Mouse (Mus musculus) small intestine, adult 2 months (tissue): ENCODE results near the gene Slc46a3. TPM values are rescaled to one million over a fixed set of nuclear protein-coding genes. Genes with fewer than 3 reads are reported as not detected.

Experiments
- H3K27ac ChIP-seq: fragments of 200-500 bp; 2 replicates; pipeline ENCODE4 v1.5.1; 2012; ENCODE audit warnings: low read depth, low read length, control low read depth, inconsistent platforms; ENCODE audit not compliant: insufficient read depth
- H3K27me3 ChIP-seq: fragments of 200-500 bp; 2 replicates; pipeline ENCODE4 v1.6.1; 2012; ENCODE audit warnings: mild to moderate bottlenecking, moderate library complexity, low read length, inconsistent platforms; ENCODE audit not compliant: control insufficient read depth, insufficient read depth
- H3K36me3 ChIP-seq: fragments of 200-500 bp; 2 replicates; pipeline ENCODE4 v1.6.1; 2012; ENCODE audit warnings: mild to moderate bottlenecking, low read length, control low read depth, inconsistent platforms; ENCODE audit not compliant: control insufficient read depth, insufficient read depth
- H3K4me1 ChIP-seq: fragments of 200-500 bp; 2 replicates; pipeline ENCODE4 v1.6.1; 2012; ENCODE audit warnings: low read length, inconsistent platforms, mixed read lengths; ENCODE audit not compliant: control insufficient read depth, insufficient read depth, insufficient read length
- H3K4me3 ChIP-seq: fragments of 200-500 bp; 2 replicates; pipeline ENCODE4 v1.5.1; 2012; ENCODE audit warnings: low read depth, mild to moderate bottlenecking, control low read depth, inconsistent platforms, low read length, moderate library complexity
- CTCF ChIP-seq: fragments of 200-500 bp; IDR thresholded peaks from 2 replicates; pipeline ENCODE4 v1.5.1; 2012; ENCODE audit warnings: low read depth, mild to moderate bottlenecking, control low read depth, inconsistent platforms, low read length, moderate library complexity, mixed read lengths; ENCODE audit not compliant: insufficient replicate concordance, insufficient read length; ENCODE audit errors: extremely low read depth
- POLR2A ChIP-seq: fragments of 200-500 bp; IDR thresholded peaks from 2 replicates; pipeline ENCODE4 v1.6.1; 2012; ENCODE audit warnings: low read depth, mild to moderate bottlenecking, control low read depth, inconsistent platforms, low read length, moderate library complexity
- WGBS: fragments of 180-500 bp; shearing (Covaris S2); methylation state at CpG from one replicate; pipeline ENCODE4 v1.1.7; 2018; 5-methylcytosine and 5-hydroxymethylcytosine counted together
- polyA plus RNA-seq: library from polyadenylated mRNA; depleted of rRNA; stranded (reverse); fragments of >200 nt; gene quantifications from 2 replicates; pipeline ENCODE4 v1.2.3, GENCODE M21; 2012; rRNA removed

Slc46a3 gene
- polyA plus RNA-seq, 1 experiment: 259 TPM

- Histone ChIP-seq H3K36me3 (no peaks in the 10 kb centered on the region), H3K27ac (no peak overlapping the region), H3K4me3 (no peak overlapping the region), H3K4me1 (no peaks in the 10 kb centered on the region), H3K27me3 (no peaks in the 10 kb centered on the region)
- 77% methylated on average over 12 of the region's 12 CpGs for WGBS
- TF ChIP-seq POLR2A (no peak), CTCF (no peak)
Measured at GRCm38 (mm10) chr5:147839418-147839817, 55.2 kb downstream of the Slc46a3 start.

- TF ChIP-seq POLR2A (no peak), CTCF (no peak)
- no peak overlapping the region for H3K27ac ChIP-seq
- no peak overlapping the region for H3K4me3 ChIP-seq
- no peaks in the 10 kb centered on the region for H3K36me3 ChIP-seq
- no peaks in the 10 kb centered on the region for H3K27me3 ChIP-seq
- H3K4me1 ChIP-seq: no peaks in the 10 kb centered on the region
- 30% methylated on average over 17 of the region's 17 CpGs for WGBS
Measured at GRCm38 (mm10) chr5:147834841-147835500, 59.6 kb downstream of the Slc46a3 start.

GRCm38 (mm10) chr5:147832842-147833241, 61.8 kb downstream of the Slc46a3 start:
- TF ChIP-seq CTCF: no peak
- TF ChIP-seq POLR2A: no peak
- H3K27me3 ChIP-seq: no peaks in the 10 kb centered on the region
- no peaks in the 10 kb centered on the region for H3K36me3 ChIP-seq
- no peaks in the 10 kb centered on the region for H3K4me1 ChIP-seq
- 31% methylated on average over 14 of the region's 14 CpGs for WGBS
- no peak overlapping the region for H3K4me3 ChIP-seq
- no peak overlapping the region for H3K27ac ChIP-seq

- TF ChIP-seq CTCF: no peak
- TF ChIP-seq POLR2A: no peak
- Histone ChIP-seq H3K4me3 (no peak overlapping the region), H3K36me3 (no peaks in the 10 kb centered on the region), H3K27ac (no peak overlapping the region), H3K27me3 (no peaks in the 10 kb centered on the region), H3K4me1 (no peaks in the 10 kb centered on the region)
- 84% methylated on average over 8 of the region's 8 CpGs for WGBS
Measured at GRCm38 (mm10) chr5:147828846-147829245, 65.8 kb downstream of the Slc46a3 start.

Other genes starting within 250 kb of the Slc46a3 start
- 2.5 and 3.6 TPM in 2 replicates for gene Flt1, start 168.8 kb downstream of the Slc46a3 start, polyA plus RNA-seq
- gene Pomp, start 34.4 kb downstream of the Slc46a3 start, polyA plus RNA-seq: 8.8 and 18.7 TPM in 2 replicates
- gene Mtus2, start 62.5 kb upstream of the Slc46a3 start, polyA plus RNA-seq: 1.8 and 3.9 TPM in 2 replicates